Mouse (Mus musculus): ENCODE data around the gene Foxred2. TPM values are rescaled to one million over a fixed set of nuclear protein-coding genes. Genes with fewer than 3 reads are reported as not detected.
A peak's percentile ranks its signal among the peaks of the same experiment; 100 is the strongest.

Gene Foxred2
- polyA plus RNA-seq, 1 experiment from 2014 or later: 3.7 TPM

DNA sequence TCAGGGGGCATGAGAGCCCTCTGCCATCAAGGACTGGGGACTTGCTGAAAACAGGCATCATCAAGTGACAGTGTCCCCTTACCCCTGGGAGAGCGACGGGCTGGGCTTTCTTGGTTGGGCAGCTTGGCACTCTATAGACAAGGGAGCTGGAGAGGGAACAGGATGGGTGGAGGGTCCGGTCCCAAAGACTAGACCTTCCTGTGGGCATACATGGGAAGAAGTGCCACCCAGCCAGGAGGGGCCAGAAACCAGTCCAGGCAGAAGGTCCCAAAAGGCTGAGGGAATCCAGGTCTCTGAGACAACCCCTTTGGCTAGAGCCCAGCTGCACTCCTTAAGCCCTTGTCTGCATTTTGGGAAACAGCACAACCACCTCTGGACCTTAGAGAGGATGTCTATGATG, 42.0 kb downstream of the Foxred2 start:
- H3K36me3 ChIP-seq (ENCODE audit: control insufficient read depth, insufficient read depth, low read length): peaks cover 21% of the 10 kb centered on the region
- H3K9ac ChIP-seq (ENCODE audit: low read length): no peak overlapping the region
- ATAC-seq (ENCODE audit: low read depth): no peak
- H3K4me1 ChIP-seq (replicated peaks; ENCODE audit: control insufficient read depth, insufficient read depth, low read length): peaks cover 10% of the 10 kb centered on the region; the same call in 1 of the 2 replicates
- no peaks in the 10 kb centered on the region for H3K9me3 ChIP-seq (ENCODE audit: control insufficient read depth, low read length)
- H3K4me2 ChIP-seq (ENCODE audit: low read depth, low read length): no peak overlapping the region
- no peak overlapping the region for H3K4me3 ChIP-seq (ENCODE audit: low read length)
- H3K27me3 ChIP-seq (ENCODE audit: control insufficient read depth, insufficient read depth, low read depth, low read length): no peaks in the 10 kb centered on the region
- WGBS: 89% methylated on average over 3 of the region's 3 CpGs
- no peak overlapping the region for H3K27ac ChIP-seq (ENCODE audit: low read length)

GRCm38 (mm10) chr15:77913054-77913453, 43.5 kb downstream of the Foxred2 start:
- Histone ChIP-seq H3K9me3 (ENCODE audit: control insufficient read depth, low read length) (no peaks in the 10 kb centered on the region), H3K4me1 (replicated peaks; ENCODE audit: control insufficient read depth, insufficient read depth, low read length) (peaks cover 14% of the 10 kb centered on the region; the same call in 1 of the 2 replicates), H3K4me3 (ENCODE audit: low read length) (no peak overlapping the region), H3K27ac (ENCODE audit: low read length) (no peak overlapping the region), H3K27me3 (ENCODE audit: control insufficient read depth, insufficient read depth, low read depth, low read length) (no peaks in the 10 kb centered on the region), H3K9ac (ENCODE audit: low read length) (no peak overlapping the region), H3K4me2 (ENCODE audit: low read depth, low read length) (no peak overlapping the region), H3K36me3 (ENCODE audit: control insufficient read depth, insufficient read depth, low read length) (peaks cover 19% of the 10 kb centered on the region)
- 66% methylated on average over 8 of the region's 8 CpGs for WGBS
- no peak for ATAC-seq (ENCODE audit: low read depth)

DNA sequence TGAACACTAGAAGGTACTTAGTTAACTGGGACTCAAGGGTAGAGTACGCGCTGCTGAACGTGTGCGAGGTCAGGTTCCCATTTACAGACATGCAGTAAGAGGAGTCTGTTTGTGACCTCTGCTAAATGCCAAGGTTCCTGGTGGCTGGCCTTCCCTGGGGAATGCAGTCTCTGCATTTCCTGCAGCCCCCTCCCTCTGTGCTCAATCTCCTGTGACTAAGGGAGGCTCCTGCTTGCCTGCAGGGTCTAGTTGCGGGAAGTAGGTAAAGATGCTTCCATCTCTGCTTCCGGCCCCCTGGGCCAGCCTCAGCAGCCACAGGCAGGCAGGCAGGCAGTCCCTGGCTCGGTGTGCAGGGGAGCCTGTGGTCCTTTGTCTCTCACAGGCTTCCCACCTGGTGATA, 43.9 kb downstream of the Foxred2 start:
- Histone ChIP-seq H3K4me3 (ENCODE audit: low read length) (no peak overlapping the region), H3K4me1 (replicated peaks; ENCODE audit: control insufficient read depth, insufficient read depth, low read length) (peaks cover 14% of the 10 kb centered on the region; the same call in 1 of the 2 replicates), H3K27ac (ENCODE audit: low read length) (0 out of 2 replicates have a peak overlapping the region, but pooled peaks have one; percentile 21), H3K4me2 (ENCODE audit: low read depth, low read length) (no peak overlapping the region), H3K36me3 (ENCODE audit: control insufficient read depth, insufficient read depth, low read length) (peaks cover 17% of the 10 kb centered on the region), H3K9me3 (ENCODE audit: control insufficient read depth, low read length) (no peaks in the 10 kb centered on the region), H3K27me3 (ENCODE audit: control insufficient read depth, insufficient read depth, low read depth, low read length) (no peaks in the 10 kb centered on the region), H3K9ac (ENCODE audit: low read length) (peak overlapping the region; percentile 12; the same call in 1 of the 2 replicates)
- no peak for ATAC-seq (ENCODE audit: low read depth)
- 42% methylated on average over 7 of the region's 7 CpGs for WGBS

GRCm38 (mm10) chr15:77912048-77912447, 44.5 kb downstream of the Foxred2 start:
- Histone ChIP-seq H3K27me3 (ENCODE audit: control insufficient read depth, insufficient read depth, low read depth, low read length) (no peaks in the 10 kb centered on the region), H3K4me1 (replicated peaks; ENCODE audit: control insufficient read depth, insufficient read depth, low read length) (peaks cover 18% of the 10 kb centered on the region), H3K9me3 (ENCODE audit: control insufficient read depth, low read length) (no peaks in the 10 kb centered on the region), H3K27ac (ENCODE audit: low read length) (0 out of 2 replicates have a peak overlapping the region, but pooled peaks have one; percentile 13), H3K4me2 (ENCODE audit: low read depth, low read length) (no peak overlapping the region), H3K9ac (ENCODE audit: low read length) (no peak overlapping the region), H3K36me3 (ENCODE audit: control insufficient read depth, insufficient read depth, low read length) (peaks cover 16% of the 10 kb centered on the region; the same call in 1 of the 2 replicates), H3K4me3 (ENCODE audit: low read length) (no peak overlapping the region)
- no peak for ATAC-seq (ENCODE audit: low read depth)
- 41% methylated on average over 5 of the region's 5 CpGs for WGBS

DNA sequence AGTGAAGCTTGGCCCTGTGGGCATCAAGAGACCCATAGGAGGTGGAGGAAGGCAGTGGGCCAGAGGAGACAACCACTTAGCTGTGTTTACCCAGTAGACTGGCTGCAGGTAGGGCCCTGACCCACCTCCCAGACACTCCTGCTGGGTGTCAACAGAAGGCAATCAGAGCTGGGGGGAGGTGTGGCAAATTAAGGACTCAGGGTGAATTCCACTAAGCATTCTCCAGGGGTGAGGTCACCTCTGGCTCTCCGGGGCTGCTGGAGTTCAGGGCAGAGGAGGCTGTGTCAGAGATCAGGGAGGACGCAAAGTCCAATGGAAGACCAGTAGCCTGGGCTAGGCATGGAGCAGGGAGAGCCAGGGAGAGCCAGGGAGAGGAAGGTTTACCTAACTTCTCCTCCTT, 45.5 kb downstream of the Foxred2 start:
- Histone ChIP-seq H3K4me2 (ENCODE audit: low read depth, low read length) (no peak overlapping the region), H3K27me3 (ENCODE audit: control insufficient read depth, insufficient read depth, low read depth, low read length) (no peaks in the 10 kb centered on the region), H3K9ac (ENCODE audit: low read length) (peak overlapping the region; percentile 46; the same call in 1 of the 2 replicates), H3K4me1 (replicated peaks; ENCODE audit: control insufficient read depth, insufficient read depth, low read length) (peaks cover 28% of the 10 kb centered on the region), H3K27ac (ENCODE audit: low read length) (peak overlapping the region; percentile 86), H3K4me3 (ENCODE audit: low read length) (no peak overlapping the region), H3K9me3 (ENCODE audit: control insufficient read depth, low read length) (no peaks in the 10 kb centered on the region), H3K36me3 (ENCODE audit: control insufficient read depth, insufficient read depth, low read length) (peaks cover 13% of the 10 kb centered on the region; the same call in 1 of the 2 replicates)
- ATAC-seq (ENCODE audit: low read depth): peak; percentile 85
- WGBS: 14% methylated on average over 2 of the region's 2 CpGs

DNA sequence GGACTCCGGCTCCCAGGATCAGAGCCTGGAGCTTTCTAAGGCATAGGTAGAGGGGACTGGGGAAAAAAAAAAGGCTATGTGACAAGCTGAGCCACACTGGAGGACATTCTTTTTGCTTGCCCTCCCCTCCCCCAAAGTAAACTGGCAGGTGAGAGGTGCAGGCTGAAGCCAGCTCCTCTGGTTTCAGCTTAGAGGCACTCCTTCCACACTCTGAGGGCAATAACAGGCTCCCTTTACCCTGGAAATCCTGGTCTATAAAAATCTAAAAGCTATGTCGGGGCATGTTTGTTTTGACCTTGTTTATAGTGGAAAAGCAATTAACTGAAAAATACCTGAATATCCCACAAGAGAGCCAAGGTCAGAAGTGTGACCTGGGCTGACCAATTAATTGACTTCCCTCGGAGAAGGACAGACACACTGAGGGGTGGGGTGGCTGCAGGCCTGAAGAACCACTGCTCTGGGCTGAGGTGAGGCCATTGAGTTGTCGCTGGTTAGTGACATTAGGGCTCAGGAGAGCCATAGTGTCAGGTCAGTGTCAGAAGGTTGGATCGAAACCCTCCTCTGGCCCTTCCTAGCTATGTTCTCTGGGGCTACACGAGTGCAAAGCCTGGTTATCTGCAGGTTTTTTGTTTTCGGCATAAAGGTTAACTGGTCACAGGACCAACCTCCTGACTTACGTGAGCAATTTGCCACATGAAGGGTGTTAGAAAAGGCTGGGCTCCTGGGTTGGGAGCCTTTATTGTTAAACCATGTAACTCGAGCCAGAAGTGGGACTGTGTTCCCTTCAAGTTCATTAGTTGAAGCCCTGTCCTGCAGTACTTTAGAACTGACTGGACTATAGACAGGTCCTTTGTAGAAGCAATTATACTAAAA, 48.6 kb downstream of the Foxred2 start:
- peak; percentile 24; the same call in 1 of the 2 replicates for ATAC-seq (ENCODE audit: low read depth)
- Histone ChIP-seq H3K4me1 (replicated peaks; ENCODE audit: control insufficient read depth, insufficient read depth, low read length) (peaks cover 47% of the 10 kb centered on the region), H3K4me2 (ENCODE audit: low read depth, low read length) (no peak overlapping the region), H3K9me3 (ENCODE audit: control insufficient read depth, low read length) (no peaks in the 10 kb centered on the region), H3K4me3 (ENCODE audit: low read length) (no peak overlapping the region), H3K36me3 (ENCODE audit: control insufficient read depth, insufficient read depth, low read length) (no peaks in the 10 kb centered on the region), H3K27ac (ENCODE audit: low read length) (peak overlapping the region; percentile 95), H3K9ac (ENCODE audit: low read length) (peak overlapping the region; percentile 44), H3K27me3 (ENCODE audit: control insufficient read depth, insufficient read depth, low read depth, low read length) (no peaks in the 10 kb centered on the region)
- WGBS: 40% methylated on average over 9 of the region's 9 CpGs

DNA sequence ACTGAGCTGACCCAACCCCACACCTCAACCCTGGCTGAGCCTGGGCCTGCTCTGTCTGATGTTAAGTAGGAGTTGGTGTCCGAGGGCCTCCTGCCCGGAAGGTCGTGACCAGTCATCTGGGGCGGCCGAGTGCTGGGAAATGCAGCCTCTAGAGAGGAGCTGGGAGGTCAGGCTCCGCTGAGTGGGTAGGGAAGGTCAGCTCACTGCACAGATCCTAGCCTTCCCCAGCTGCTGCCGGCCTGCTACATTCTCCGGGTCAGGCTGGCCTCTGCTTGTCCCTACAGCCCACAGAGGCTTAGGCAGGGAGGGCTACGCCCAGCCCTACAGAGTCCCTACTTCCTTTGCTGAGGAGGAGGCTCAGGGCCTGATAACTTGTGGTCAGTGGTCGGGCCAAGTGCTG, 50.0 kb downstream of the Foxred2 start:
- no peak overlapping the region for H3K4me3 ChIP-seq (ENCODE audit: low read length)
- ATAC-seq (ENCODE audit: low read depth): no peak
- no peaks in the 10 kb centered on the region for H3K9me3 ChIP-seq (ENCODE audit: control insufficient read depth, low read length)
- H3K36me3 ChIP-seq (ENCODE audit: control insufficient read depth, insufficient read depth, low read length): no peaks in the 10 kb centered on the region
- H3K4me1 ChIP-seq (replicated peaks; ENCODE audit: control insufficient read depth, insufficient read depth, low read length): peaks cover 44% of the 10 kb centered on the region
- H3K27me3 ChIP-seq (ENCODE audit: control insufficient read depth, insufficient read depth, low read depth, low read length): no peaks in the 10 kb centered on the region
- peak overlapping the region; percentile 95 for H3K27ac ChIP-seq (ENCODE audit: low read length)
- no peak overlapping the region for H3K4me2 ChIP-seq (ENCODE audit: low read depth, low read length)
- peak overlapping the region; percentile 45 for H3K9ac ChIP-seq (ENCODE audit: low read length)
- 46% methylated on average over 10 of the region's 10 CpGs for WGBS

DNA sequence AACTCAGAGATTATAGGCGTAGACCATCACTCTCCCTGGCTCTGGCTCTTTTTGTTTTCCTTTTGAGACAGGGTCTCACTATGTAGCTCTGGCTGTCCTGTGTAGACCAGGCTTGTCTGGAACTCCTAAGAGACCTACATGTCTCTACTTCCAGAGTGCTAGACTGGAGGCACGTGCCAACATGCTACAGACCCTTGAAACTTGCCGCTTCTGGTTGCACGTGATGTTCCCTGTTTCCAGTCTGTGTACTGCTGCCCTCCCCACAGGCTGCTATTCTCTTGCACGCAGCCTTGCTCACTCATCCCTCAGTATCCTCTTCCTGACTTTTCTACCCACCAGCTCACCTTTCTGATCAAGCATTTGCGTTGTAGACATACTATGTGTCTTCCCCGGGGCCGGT, 50.4 kb downstream of the Foxred2 start:
- peaks cover 44% of the 10 kb centered on the region for H3K4me1 ChIP-seq (replicated peaks; ENCODE audit: control insufficient read depth, insufficient read depth, low read length)
- WGBS: 68% methylated on average over 8 of the region's 8 CpGs
- H3K9ac ChIP-seq (ENCODE audit: low read length): peak overlapping the region; percentile 64
- no peaks in the 10 kb centered on the region for H3K9me3 ChIP-seq (ENCODE audit: control insufficient read depth, low read length)
- H3K27ac ChIP-seq (ENCODE audit: low read length): peak overlapping the region; percentile 95
- H3K36me3 ChIP-seq (ENCODE audit: control insufficient read depth, insufficient read depth, low read length): no peaks in the 10 kb centered on the region
- no peaks in the 10 kb centered on the region for H3K27me3 ChIP-seq (ENCODE audit: control insufficient read depth, insufficient read depth, low read depth, low read length)
- H3K4me3 ChIP-seq (ENCODE audit: low read length): no peak overlapping the region
- H3K4me2 ChIP-seq (ENCODE audit: low read depth, low read length): no peak overlapping the region
- ATAC-seq (ENCODE audit: low read depth): peak; percentile 29

DNA sequence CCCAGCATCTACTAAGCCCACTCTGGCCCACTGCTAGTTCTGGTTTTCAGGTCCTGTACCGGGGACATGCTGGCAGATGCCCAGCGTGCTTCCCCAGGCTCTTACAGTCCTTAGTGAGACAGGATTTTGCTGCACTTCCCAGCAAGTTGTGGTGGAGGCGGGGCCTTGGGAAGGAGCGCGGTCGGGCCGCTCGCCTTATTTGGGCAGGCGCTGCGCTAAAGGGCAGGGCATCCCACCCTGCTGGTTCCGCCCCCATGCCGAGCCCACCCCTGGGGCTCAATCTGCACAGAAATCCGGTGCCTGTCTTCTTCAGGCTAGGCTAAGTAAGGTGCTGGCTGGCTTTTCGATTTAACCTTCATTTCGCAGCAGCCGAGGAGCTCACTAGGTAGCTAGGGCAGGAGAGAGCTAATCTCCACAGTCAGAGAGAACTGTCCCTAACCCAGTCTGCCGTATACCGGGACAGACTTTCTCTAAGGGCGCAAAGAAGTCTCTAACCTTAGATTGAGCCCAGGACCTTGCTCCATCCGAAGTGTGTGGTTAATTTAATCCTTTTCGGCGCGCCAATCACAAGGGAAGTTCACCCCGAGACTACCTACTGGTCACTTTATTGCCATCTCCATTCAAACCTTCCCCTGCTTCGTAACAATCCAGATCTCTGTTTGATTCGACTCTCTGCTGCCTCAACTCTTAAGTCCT, 51.1 kb downstream of the Foxred2 start:
- 6% methylated on average over 26 of the region's 26 CpGs for WGBS
- H3K27me3 ChIP-seq (ENCODE audit: control insufficient read depth, insufficient read depth, low read depth, low read length): no peaks in the 10 kb centered on the region
- H3K9ac ChIP-seq (ENCODE audit: low read length): peak overlapping the region; percentile 64
- H3K4me3 ChIP-seq (ENCODE audit: low read length): peak overlapping the region; percentile 32
- peak; percentile 91 for ATAC-seq (ENCODE audit: low read depth)
- H3K27ac ChIP-seq (ENCODE audit: low read length): peak overlapping the region; percentile 95
- peaks cover 40% of the 10 kb centered on the region for H3K4me1 ChIP-seq (replicated peaks; ENCODE audit: control insufficient read depth, insufficient read depth, low read length)
- H3K4me2 ChIP-seq (ENCODE audit: low read depth, low read length): peak overlapping the region; percentile 53
- H3K36me3 ChIP-seq (ENCODE audit: control insufficient read depth, insufficient read depth, low read length): no peaks in the 10 kb centered on the region
- H3K9me3 ChIP-seq (ENCODE audit: control insufficient read depth, low read length): no peaks in the 10 kb centered on the region

Measured in lung, embryonic 16.5 days (tissue).